Mouse (Mus musculus) CH12.LX (cell line): ENCODE measurements around the gene Dlg2. TPM values are rescaled to one million over a fixed set of nuclear protein-coding genes. Genes with fewer than 3 reads are reported as not detected.

Experiments
- DNase-seq: peaks from one replicate; pipeline ENCODE4 v3.0.0-alpha.2; 2013; ENCODE audit errors: extremely low read depth
- H3K27ac ChIP-seq: 2 replicates; pipeline ENCODE4 v1.5.1; 2012; ENCODE audit warnings: low read depth, mild to moderate bottlenecking, control low read depth, moderate library complexity; ENCODE audit not compliant: insufficient read depth
- H3K27me3 ChIP-seq: replicated peaks from 2 replicates; pipeline ENCODE3; 2012; ENCODE audit warnings: inconsistent platforms
- H3K36me3 ChIP-seq, 2 experiments: replicated peaks in 1 of 2; 2 replicates each; pipeline versions ENCODE3 to v1.6.1; 2012; ENCODE audit warnings: inconsistent platforms in 1 of 2, low read length in 1 of 2, mild to moderate bottlenecking in 1 of 2, mixed read lengths in 1 of 2, moderate library complexity in 1 of 2; ENCODE audit not compliant: control insufficient read depth in 1 of 2, insufficient read depth in 1 of 2
- H3K4me1 ChIP-seq, 2 experiments: 2 replicates each; pipeline ENCODE4 v1.6.1; 2012; ENCODE audit warnings: inconsistent platforms in 1 of 2, moderate library complexity in 1 of 2; ENCODE audit not compliant: insufficient read depth in 2 of 2, control insufficient read depth in 1 of 2
- H3K4me2 ChIP-seq: 2 replicates; pipeline ENCODE4 v1.6.1; 2012; ENCODE audit warnings: low read depth, mild to moderate bottlenecking, control low read depth; ENCODE audit not compliant: poor library complexity, insufficient read depth, severe bottlenecking
- H3K4me3 ChIP-seq, 3 experiments: fragments of 150-350 bp in 1 of 3; sonication (generic) in 1 of 3; replicated peaks in 1 of 3; 2 replicates each; pipeline versions ENCODE3 to v1.5.1; 2011 to 2012; ENCODE audit warnings: low read depth in 2 of 3, low read length in 2 of 3, mild to moderate bottlenecking in 2 of 3, moderate library complexity in 2 of 3, control low read depth in 1 of 3, improper control_type of control experiment in 1 of 3, inconsistent platforms in 1 of 3, mixed read lengths in 1 of 3; ENCODE audit not compliant: poor library complexity in 1 of 3
- H3K79me2 ChIP-seq: replicated peaks from 2 replicates; pipeline ENCODE4 v1.6.1; 2012; ENCODE audit warnings: mild to moderate bottlenecking, moderate library complexity; ENCODE audit not compliant: control insufficient read depth, poor library complexity, insufficient read depth, severe bottlenecking; ENCODE audit errors: extremely low read depth
- H3K9ac ChIP-seq: 2 replicates; pipeline ENCODE4 v1.6.1; 2012; ENCODE audit warnings: low read depth, mild to moderate bottlenecking, control low read depth, moderate library complexity; ENCODE audit not compliant: insufficient read depth
- H3K9me3 ChIP-seq: replicated peaks from 2 replicates; pipeline ENCODE3; 2012; ENCODE audit warnings: low read length, inconsistent platforms, mixed read lengths
- CHD2 ChIP-seq: IDR thresholded peaks from 2 replicates; pipeline ENCODE4 v1.6.1; 2011; ENCODE audit warnings: low read length, improper control_type of control experiment
- CTCF ChIP-seq, 2 experiments: IDR thresholded peaks in 1 of 2; conservative IDR thresholded peaks in 1 of 2; 2 replicates each; pipeline ENCODE4 v1.5.1; 2011 to 2012; ENCODE audit warnings: low read depth in 2 of 2, low read length in 2 of 2, improper control_type of control experiment in 1 of 2, inconsistent platforms in 1 of 2, mild to moderate bottlenecking in 1 of 2, moderate library complexity in 1 of 2
- E2F4 ChIP-seq: IDR thresholded peaks from 2 replicates; pipeline ENCODE4 v1.6.1; 2011; ENCODE audit warnings: low read depth, low read length, improper control_type of control experiment; ENCODE audit not compliant: insufficient replicate concordance
- EP300 ChIP-seq: IDR thresholded peaks from 2 replicates; pipeline ENCODE4 v1.6.1; 2011; ENCODE audit warnings: low read length, improper control_type of control experiment
- ETS1 ChIP-seq: conservative IDR thresholded peaks from 2 replicates; pipeline ENCODE4 v1.6.1; 2012; ENCODE audit warnings: low read depth, mild to moderate bottlenecking, inconsistent platforms, low read length, improper control_type of control experiment, moderate library complexity
- GABPA ChIP-seq: IDR thresholded peaks from 2 replicates; pipeline ENCODE4 v1.6.1; 2012; ENCODE audit warnings: low read depth, low read length, improper control_type of control experiment, inconsistent platforms; ENCODE audit not compliant: insufficient replicate concordance
- IRF4 ChIP-seq: IDR thresholded peaks from 2 replicates; pipeline ENCODE4 v1.6.1; 2014; ENCODE audit warnings: low read depth, mild to moderate bottlenecking, inconsistent platforms, low read length, improper control_type of control experiment
- JUN ChIP-seq: IDR thresholded peaks from 2 replicates; pipeline ENCODE4 v1.6.1; 2011; ENCODE audit warnings: low read depth, mild to moderate bottlenecking, low read length, improper control_type of control experiment, moderate library complexity; ENCODE audit not compliant: insufficient read depth
- KAT2A ChIP-seq: IDR thresholded peaks from 2 replicates; pipeline ENCODE4 v1.6.1; 2012; ENCODE audit warnings: low read length, improper control_type of control experiment, inconsistent platforms; ENCODE audit not compliant: insufficient replicate concordance
- MEF2A ChIP-seq: IDR thresholded peaks from 2 replicates; pipeline ENCODE4 v1.6.1; 2014; ENCODE audit warnings: low read depth, mild to moderate bottlenecking, inconsistent platforms, low read length, improper control_type of control experiment, borderline replicate concordance
- MXI1 ChIP-seq: IDR thresholded peaks from 2 replicates; pipeline ENCODE4 v1.6.1; 2011; ENCODE audit warnings: mild to moderate bottlenecking, low read depth, low read length, improper control_type of control experiment
- MYC ChIP-seq: IDR thresholded peaks from 2 replicates; pipeline ENCODE4 v1.6.1; 2011; ENCODE audit warnings: low read depth, mild to moderate bottlenecking, improper control_type of control experiment, low read length
- NRF1 ChIP-seq: IDR thresholded peaks from 2 replicates; pipeline ENCODE4 v1.6.1; 2014; ENCODE audit warnings: low read depth, mild to moderate bottlenecking, inconsistent platforms, low read length, improper control_type of control experiment, moderate library complexity
- PAX5 ChIP-seq: IDR thresholded peaks from 2 replicates; pipeline ENCODE4 v1.6.1; 2012; ENCODE audit warnings: low read length, inconsistent platforms, mixed read lengths
- RAD21 ChIP-seq: IDR thresholded peaks from 2 replicates; pipeline ENCODE4 v1.6.1; 2011; ENCODE audit warnings: low read depth, mild to moderate bottlenecking, low read length, improper control_type of control experiment, moderate library complexity
- UBTF ChIP-seq: IDR thresholded peaks from 2 replicates; pipeline ENCODE4 v1.6.1; 2012; ENCODE audit warnings: low read depth, mild to moderate bottlenecking, inconsistent platforms, low read length, improper control_type of control experiment, moderate library complexity
- ZC3H11A ChIP-seq: IDR thresholded peaks from 2 replicates; pipeline ENCODE4 v1.6.1; 2012; ENCODE audit warnings: low read depth, mild to moderate bottlenecking, inconsistent platforms, low read length, improper control_type of control experiment
- ZNF384 ChIP-seq: IDR thresholded peaks from 2 replicates; pipeline ENCODE4 v1.6.1; 2012; ENCODE audit warnings: low read depth, low read length, improper control_type of control experiment, inconsistent platforms
- dilution Hi-C: fragments of 300-500 bp; cut with MboI; formaldehyde crosslinking; loops from 2 replicates; pipeline ENCODE4 v1.14.3; 2020; ENCODE audit warnings: low sequenced_read_pairs; ENCODE audit not compliant: extremely low pct_unique_long_range_greater_than_20kb, extremely low pct_ligation_motif_present
- in situ Hi-C: fragments of 300-500 bp; cut with MboI; formaldehyde crosslinking; loops from 3 replicates; pipeline ENCODE4 v1.14.3; 2019; ENCODE audit warnings: low sequenced_read_pairs, low pct_ligation_motif_present, low pct_unique_long_range_greater_than_20kb, mixed read lengths
- polyA plus RNA-seq: library from polyadenylated mRNA; unstranded; fragments of >175 nt; gene quantifications from 2 replicates; pipeline ENCODE4 v1.2.1, GENCODE M21; 2012; ENCODE audit warnings: low read depth; ENCODE audit not compliant: insufficient read length
- total RNA-seq, 2 experiments: library from RNA; depleted of rRNA; stranded (reverse); fragments of 300-350 nt in 1 of 2; fragments of >200 nt in 1 of 2; gene quantifications; 2 replicates each; pipeline ENCODE4 v1.2.3; 2012 to 2014

Gene Dlg2
- total and polyA plus RNA-seq, 3 experiments: 0.36 TPM; not detected in 2

GRCm38 (mm10) chr7:91516225-91516624 is 1039.8 kb downstream of the Dlg2 start:
- TF ChIP-seq GABPA: no peak
- Histone ChIP-seq H3K9ac (no peak overlapping the region), H3K9me3 (no peaks in the 10 kb centered on the region), H3K4me2 (no peak overlapping the region), H3K4me1 (no peaks in the 10 kb centered on the region), H3K27me3 (no peaks in the 10 kb centered on the region), H3K4me3 (no peak overlapping the region), H3K36me3 (no peaks in the 10 kb centered on the region), H3K79me2 (no peaks in the 10 kb centered on the region), H3K27ac (no peak overlapping the region)
- in situ Hi-C loops: no loop called here
- dilution Hi-C loops: no loop called here
- no peak for DNase-seq

GRCm38 (mm10) chr7:91525859-91526258 is 1049.4 kb downstream of the Dlg2 start:
- no peaks in the 10 kb centered on the region for H3K27me3 ChIP-seq
- H3K4me1 ChIP-seq: no peaks in the 10 kb centered on the region
- H3K9me3 ChIP-seq: no peaks in the 10 kb centered on the region
- H3K9ac ChIP-seq: no peak overlapping the region
- H3K36me3 ChIP-seq: no peaks in the 10 kb centered on the region
- H3K4me3 ChIP-seq: no peak overlapping the region
- DNase-seq: no peak
- dilution Hi-C loops: no loop called here
- no peak overlapping the region for H3K27ac ChIP-seq
- no peak overlapping the region for H3K4me2 ChIP-seq
- TF ChIP-seq CTCF (conservative IDR thresholded peaks at IDR 0.05 in 1 of 2, IDR thresholded peaks at IDR 0.05 in 1 of 2; ENCODE audit: low read depth in 2 of 2, low read length in 2 of 2): no peak
- TF ChIP-seq ZNF384: no peak
- no peak for TF ChIP-seq UBTF
- TF ChIP-seq EP300: no peak
- TF ChIP-seq MXI1: no peak
- no peak for TF ChIP-seq ETS1
- no peak for TF ChIP-seq KAT2A
- no peak for TF ChIP-seq E2F4
- no peak for TF ChIP-seq NRF1
- no peak for TF ChIP-seq CHD2
- TF ChIP-seq IRF4: no peak
- TF ChIP-seq RAD21: no peak
- TF ChIP-seq JUN: no peak
- no peak for TF ChIP-seq MYC
- TF ChIP-seq PAX5: no peak
- TF ChIP-seq ZC3H11A: no peak
- TF ChIP-seq MEF2A: no peak
- TF ChIP-seq, all 38 proteins: peak for 0
- H3K79me2 ChIP-seq: no peaks in the 10 kb centered on the region
- in situ Hi-C loops: no loop called here
